Mouse (Mus musculus) layer of hippocampus, postnatal 25 days (tissue): ENCODE measurements at regions not wholly inside any gene's neighbourhood (a gene's known extent, or its start where the extent isn't known, plus 50 kb on each side); places are given as distances from the start of the nearest gene placed in this dataset.
A peak's percentile ranks its signal among the peaks of the same experiment; 100 is the strongest.

ENCODE experiments used
- DNase-seq, 2 experiments: peaks; one replicate each; pipeline ENCODE4 v3.0.0; 2022; ENCODE audit warnings: mixed read lengths in 2 of 2, low spot score in 1 of 2; ENCODE audit errors: extremely low spot score in 1 of 2

DNA sequence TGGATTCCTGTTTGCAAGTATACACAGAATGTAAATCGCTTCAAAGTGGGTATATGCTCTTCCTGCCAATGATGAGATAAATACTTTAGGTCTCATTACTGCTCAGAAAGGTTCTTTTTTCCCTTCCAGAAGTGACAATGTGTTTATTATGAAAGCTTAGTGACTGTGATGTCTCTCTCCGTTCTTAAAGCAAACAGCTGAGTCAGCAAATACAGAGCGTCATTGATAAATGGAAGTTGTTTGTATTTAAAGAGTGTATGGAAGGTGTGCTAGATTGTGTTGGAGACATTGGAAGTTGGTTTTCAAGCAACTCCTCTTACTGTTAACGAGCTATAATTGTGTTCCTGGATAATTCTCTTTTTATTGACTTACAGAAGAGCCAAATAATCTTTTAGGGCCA, 408.0 kb downstream of the Prr30 start:
- DNase-seq, result no peak

DNA sequence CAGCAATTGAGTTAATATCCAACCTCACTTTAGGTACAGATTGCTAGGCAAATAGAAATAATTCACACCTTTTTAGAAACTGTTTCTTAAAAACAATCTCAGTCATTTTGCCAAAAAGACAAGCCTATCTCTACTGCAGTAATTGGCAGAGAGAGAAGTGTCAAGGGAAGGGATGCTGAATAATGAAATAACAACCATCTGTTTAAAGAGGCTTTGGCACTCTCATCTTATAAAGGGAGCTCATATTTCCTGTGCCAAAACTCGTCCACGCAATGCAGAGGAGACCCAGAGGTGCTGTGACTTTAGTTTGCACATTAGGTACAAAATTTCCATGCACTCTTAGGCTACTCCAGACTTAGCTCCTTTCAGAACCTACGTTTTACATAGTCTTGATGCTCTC, 418.2 kb downstream of the Prr30 start:
- DNase-seq, result no peak

DNA sequence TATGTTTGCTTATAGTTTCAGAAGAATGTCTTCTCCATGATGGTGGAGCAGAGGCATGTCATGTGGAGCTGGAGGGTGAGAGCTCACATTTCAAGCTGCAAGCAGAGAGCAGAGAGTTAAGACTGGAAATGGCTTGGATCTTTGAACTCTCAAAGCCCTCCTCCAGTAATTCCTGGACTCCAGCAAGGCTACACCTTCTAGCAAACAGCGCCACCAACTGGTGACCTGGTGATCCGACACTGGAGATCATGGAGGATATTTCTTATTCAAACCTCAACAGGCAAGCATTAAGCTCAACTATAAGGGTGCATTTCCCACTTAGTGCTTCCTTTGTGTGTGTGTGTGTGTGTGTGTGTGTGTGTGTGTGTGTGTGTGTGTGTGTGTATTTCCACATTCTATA, 446.2 kb downstream of the Prr30 start:
- no peak for DNase-seq

DNA sequence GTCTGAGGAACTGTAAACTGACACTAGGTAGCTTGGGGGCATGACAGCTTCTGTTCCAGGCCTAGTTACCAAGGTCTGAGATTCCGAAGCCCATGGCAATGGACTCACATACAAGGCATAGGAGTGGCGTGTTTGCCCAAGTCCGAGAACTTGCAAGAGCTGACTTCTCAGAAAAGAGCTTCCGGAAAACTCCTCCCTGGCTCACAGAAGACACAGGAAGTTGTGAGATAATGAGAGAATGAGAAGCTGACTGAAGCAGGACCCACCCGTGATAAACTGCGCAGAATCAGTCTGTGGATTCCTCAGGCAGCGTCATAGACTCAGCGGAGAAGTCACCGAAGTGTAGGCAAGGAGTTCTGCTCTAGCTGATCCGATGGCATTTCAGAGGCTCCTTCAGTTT, 447.4 kb downstream of the Prr30 start:
- no peak for DNase-seq

DNA sequence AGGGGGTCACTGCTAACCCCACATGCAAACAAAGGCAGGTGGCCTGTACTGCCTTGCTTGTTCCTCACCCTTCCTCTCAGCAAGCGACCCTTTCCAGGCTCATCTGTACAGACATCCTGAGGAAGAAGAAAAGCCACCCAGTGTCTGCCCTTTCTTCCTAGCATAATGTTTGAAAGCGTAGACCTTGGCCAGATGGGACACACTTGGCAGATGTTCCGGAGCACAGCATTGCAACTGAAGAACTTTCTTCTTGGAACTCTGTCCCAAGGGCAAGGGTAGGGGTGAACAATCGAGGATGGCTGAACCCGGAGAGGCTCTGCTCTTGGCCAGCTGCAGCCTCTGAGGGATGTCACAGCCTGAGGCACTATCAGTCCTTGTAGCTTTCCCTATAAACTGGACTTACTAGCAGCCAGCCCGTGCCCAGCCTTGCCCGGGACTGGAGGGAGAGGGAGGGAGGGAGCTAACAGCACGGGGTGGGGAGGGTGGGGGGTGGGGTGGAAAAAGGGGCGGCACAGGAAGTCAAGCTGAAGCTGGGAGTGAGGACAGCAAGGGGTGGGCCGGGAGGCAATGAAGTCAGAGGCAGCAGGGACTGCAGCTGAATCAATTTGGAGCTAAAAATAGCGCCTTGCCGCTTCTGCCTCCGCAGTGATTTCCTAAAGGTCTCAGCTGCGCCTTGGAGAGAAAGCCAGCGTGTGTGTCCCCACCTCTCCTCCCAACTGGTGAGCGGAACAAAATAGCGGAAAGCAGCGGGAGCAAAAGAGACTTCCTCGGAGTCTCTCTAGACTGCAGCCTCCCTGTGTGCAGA, 450.2 kb downstream of the Prr30 start:
- peak; percentile 36 to 46 for DNase-seq

DNA sequence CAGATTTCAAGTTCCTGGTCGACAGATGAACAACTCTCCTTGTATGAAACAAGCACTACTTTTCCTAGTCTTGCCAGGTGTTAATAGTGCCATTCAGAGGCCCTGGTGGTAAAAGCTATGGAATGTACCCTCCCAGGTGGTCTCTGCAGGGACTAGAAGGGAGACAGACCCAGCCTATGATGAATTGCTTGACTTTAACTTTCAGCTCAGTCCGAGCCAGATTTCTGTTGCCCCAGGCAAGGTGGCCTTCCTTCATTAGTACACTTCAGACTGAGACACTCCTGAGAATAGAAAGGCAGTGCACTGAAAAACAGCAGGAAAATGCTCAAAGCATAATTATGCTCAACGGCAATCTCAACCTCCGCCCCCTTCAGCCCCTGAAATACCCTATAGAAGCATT, 450.8 kb upstream of the Klf12 start:
- DNase-seq, result no peak

DNA sequence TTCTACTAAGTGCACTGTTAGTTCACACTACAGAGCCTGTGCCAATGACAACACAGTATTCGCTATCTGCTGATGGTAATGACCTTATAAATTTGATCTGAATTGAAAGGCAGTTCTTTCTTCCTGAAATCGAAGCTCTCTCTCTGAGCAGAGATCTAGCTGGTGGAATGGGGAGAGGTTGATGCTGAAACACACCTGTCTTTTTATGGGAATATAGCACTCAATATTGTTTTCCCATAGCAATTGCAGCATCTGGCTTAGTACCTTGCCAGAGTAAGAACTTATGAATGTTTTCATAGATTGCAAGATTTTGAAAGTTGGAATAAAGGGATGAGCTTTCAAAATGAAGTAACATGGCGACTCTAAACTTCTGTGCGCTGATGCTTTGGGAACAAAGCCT, 444.0 kb upstream of the Klf12 start:
- no peak for DNase-seq

DNA sequence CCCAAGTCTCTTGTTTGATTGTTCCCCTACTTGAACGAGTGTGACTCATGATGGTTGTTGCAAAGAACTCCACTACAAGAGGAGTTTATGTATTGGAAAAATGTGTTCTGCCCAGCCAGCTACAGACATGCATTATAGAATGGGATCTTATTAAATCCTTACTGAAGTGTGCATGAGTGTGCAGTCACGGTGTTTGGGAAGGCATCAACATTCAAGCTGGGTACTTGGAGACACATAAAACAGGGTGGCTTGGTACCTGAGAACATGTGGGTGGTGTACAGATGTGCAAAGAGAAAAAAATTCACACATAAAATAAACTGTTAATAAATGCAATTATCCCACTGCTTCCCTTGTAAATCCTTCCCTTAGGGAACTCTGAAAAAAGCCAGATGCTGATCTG, 443.2 kb upstream of the Klf12 start:
- no peak for DNase-seq

DNA sequence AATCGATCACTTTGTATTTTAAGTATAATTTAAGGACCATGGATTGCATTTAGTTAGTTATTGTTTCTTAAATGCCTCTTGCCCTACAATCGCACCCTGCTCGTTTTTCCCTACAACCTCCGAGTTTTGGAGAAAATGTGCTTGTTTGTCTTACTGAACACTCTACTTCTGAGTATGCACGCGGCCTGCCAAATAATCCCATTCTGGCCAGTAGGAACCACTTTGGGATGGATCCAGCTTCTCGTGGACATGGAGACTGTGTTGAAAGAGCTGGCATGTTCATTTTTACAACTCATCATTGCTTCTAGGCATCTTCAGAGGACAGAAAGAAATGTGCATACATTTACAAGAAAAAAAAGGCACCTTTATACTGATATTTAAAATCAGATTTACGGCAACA, 440.5 kb upstream of the Klf12 start:
- no peak for DNase-seq

DNA sequence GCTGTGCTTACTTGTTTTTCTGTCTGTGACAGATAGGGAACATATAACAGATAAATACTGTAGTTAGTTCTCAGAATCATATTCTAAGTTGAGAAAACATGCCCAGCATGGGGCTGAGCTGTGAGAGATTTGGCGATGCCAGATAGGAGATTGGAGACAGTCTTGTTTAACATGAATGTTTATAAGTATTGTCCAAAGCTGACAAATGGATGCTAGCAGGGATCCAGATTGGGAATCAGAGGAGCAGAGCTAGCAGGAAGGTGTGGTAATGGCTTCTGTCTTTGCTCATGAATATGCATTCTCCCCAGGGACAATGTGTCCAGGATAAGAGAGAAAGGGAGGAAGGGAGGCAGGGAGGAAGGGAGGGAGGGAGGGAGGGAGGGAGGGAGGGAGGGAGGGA, 436.2 kb upstream of the Klf12 start:
- no peak for DNase-seq

DNA sequence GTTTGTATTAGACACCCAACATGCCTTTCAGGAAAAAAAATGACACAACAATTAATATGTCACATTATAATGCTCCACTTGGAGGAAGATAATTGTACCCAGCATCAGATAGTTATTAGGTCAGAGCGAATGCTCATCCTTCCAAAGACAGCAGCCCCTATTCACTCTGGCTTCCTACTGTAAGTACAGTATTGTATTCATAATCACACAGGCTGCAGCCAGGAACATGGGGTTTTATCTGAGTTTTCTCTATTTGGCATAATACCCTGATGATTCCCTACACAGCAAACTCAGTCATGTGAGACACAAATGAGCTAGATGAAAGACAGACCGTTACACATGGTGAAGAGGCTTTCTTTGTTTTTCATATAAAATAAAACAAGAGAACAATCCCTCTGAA, 430.5 kb upstream of the Klf12 start:
- no peak for DNase-seq

DNA sequence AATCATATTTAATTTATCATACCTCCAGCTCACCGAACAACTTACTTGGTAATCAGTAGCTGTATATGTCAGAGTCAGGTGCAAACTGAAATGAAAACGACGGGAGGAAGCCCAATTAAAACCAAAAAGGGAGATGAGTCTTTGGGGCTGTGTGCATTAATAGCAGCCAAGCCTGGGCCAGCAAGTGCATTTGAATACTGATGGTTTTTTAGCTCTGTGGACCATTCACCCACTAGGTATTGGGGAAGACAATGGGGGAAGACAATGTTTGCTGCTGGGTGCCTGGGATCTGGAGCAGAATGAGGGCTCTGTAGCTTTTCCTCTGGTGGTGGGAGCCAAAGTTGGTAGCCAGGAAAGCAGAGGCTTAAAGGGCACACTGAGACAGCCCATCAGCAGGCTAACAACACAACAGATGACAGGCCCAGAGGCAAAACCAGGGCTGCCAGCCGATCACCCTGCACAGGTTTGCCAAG, 429.6 kb upstream of the Klf12 start:
- DNase-seq, result no peak

DNA sequence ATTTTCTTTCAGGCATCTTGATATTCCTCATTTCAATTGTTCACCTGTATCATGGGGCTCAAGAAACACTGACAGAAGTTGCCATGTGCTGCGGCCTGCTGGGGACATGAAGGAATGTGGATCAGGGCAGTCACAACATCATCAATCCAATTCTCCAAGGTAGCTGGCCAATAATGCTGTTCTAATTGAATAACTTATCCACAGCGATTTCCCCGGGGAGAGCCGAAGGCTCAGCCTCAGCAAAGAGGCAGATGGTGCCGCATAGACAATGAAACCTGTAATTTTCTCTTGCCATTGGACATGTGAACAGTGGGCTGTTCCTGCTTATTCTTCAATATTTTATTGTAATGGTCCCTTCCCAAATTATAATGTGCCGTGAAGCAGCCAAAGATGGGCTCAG, 429.1 kb upstream of the Klf12 start:
- DNase-seq, result no peak

DNA sequence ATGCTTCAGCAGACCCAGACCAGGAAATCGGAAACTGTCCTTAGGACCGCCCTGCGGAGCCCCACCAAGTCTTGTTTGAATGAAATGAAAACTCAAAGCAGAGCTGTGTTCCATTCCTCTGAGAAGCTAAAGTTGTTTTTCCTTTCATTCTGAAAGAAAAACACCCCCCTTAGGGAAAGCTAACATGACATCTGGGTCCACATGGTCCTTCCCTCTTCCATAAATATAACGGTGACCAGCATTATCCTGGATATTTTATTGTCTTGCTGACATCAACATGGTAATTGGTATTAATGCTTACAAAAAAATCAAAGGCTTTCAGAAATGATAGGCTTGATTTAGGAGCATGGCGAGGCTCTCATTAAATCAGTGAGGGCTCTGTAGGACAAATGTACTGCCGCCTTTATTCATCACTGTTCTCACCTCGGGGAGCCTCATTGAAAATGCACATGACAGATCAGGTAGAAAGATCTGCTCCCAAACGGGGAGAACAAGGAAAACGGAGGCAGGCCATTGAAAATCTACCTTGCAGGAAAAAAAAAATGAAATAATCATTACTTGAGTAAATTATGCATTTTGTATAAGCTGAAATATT, 381.0 kb upstream of the Klf12 start:
- no peak for DNase-seq

DNA sequence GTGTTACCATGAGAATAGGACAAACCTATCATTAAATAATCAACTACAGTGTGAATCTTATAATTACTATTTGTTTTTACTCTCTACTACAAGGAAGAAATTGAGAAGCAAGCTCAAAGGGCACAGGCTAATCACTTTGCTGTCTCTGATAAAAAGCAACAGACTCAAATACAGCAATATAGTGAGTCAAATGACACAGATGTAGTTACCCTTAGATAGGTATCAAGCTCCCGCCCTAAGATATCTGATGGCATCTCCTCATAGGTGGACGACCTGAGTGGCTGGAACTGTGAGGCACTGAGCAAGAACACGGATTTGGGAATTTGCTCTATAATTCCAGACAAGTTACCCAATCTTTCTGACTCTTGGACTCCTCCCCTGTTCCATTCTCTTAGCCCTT, 379.7 kb upstream of the Klf12 start:
- DNase-seq, result no peak

DNA sequence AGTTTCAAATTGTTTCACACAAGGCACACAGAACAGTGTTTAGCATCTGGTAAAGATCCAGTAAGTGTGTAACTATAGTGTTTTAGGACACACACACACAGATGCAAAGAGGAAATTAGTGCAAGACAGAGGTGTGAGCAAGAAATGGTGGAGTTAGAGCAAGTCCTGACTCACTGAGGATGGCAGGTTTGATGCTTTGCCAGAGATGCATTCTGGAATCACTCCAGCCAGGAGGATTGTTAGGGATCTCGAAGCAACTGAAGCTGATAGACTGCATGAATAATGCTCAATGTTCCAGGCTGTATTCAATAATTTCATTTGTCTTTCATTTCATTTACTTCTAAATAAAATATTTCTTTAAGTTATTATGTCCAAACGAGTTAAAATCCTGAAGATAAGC, 357.6 kb upstream of the Klf12 start:
- DNase-seq, result no peak

DNA sequence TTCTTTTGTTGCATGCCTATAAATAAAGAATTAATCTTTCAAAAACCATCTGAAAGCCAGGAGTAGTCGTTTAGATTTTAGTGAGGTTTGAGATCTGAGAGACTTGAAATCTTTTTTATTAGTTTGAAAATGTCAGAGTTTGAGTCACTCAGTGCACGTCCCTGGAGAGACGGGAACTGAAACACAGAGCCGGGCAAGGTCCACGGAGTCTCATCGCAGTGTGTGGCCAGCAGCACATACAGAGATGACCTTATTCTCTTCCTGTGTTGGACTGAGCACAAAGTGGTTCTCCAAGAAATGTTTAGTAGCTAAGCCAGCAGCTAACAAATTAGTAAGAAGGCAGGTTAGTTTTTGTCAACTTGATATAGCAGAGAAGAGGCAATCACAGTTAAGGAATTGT, 350.0 kb upstream of the Klf12 start:
- no peak for DNase-seq

DNA sequence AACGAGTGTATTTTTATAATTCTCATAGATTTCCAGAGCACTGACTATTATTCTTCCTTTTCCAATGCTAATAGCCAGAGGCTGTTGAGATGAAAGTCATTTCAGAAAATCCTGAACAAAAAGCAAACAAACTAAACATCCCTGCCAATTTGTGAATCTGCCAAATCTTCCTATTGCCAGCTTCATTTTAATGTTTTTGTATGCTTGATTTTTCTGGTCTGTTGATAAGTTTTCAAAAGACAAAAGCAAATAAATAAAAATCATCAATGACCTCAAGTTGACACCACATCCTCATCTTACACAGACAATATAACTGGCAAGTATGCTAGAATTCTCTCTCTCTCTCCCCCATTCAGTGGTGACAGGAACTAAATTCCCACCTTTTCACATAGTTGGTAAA, 347.2 kb upstream of the Klf12 start:
- DNase-seq, result no peak

DNA sequence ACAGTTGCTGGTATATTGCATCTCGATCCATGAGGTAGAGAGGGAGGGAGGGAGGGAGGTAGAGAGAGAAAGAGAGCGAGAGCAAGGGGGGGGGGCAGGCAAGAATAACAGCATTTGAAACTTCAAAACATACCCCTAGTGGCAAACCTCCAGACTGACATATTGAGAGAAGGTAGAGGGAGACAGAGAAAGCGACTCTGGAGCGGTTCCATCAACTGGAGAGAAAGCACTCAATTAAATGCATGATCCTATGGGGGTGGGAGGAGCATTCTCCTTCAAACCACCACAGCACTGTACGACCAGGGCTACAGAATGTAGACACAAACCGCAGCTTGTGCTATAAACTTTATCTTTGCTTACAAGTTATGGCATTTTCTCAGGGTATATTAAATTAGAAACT, 345.7 kb upstream of the Klf12 start:
- no peak for DNase-seq

DNA sequence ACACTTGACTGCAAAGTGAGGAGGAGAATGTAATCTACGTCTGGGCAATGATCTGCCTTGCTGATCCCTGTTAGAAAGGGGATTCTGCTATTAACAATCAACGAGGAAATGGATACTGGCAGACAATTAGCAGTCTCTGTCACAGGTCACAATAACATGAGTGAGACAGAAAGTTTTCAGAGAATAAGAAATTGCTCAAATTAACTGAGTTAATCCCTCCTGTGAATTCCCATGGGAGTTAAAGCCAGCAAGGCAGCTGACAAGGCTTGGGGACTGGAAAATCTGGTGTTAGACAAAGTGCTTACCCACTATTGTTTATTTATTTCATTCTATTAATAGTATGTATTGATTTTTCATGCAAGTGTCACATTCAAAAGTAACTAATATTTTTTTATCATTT, 343.0 kb upstream of the Klf12 start:
- DNase-seq, result no peak

DNA sequence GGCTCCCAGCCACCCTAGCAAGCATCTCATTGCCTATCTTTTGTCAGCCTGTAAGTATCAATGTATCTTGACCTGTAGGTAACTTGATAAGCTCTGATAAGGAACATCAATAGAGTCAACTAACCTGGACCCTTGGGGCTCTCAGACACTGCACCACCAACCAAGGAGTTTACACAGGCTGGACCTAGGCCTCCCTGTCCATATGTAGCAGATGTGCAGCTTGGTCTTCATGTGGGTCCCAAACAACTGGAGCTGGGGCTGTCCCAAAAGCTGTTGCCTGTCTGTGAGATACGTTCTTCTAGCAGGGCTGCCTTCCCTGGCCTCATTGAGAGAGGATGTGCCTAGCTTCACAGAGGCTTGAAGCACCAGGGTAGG, 335.2 kb upstream of the Klf12 start:
- no peak for DNase-seq
